Mouse (Mus musculus) E14TG2a.4 (cell line): ENCODE data around the gene Cd28.

Experiments used
- H3K27me3 ChIP-seq: 2 replicates; pipeline ENCODE4 v1.6.1; 2014; ENCODE audit warnings: low read length, control low read depth; ENCODE audit not compliant: insufficient read depth
- H3K36me3 ChIP-seq: 2 replicates; pipeline ENCODE4 v1.6.1; 2014; ENCODE audit warnings: low read length, control low read depth; ENCODE audit not compliant: insufficient read depth
- H3K4me1 ChIP-seq: replicated peaks from 2 replicates; pipeline ENCODE4 v1.6.1; 2014; ENCODE audit warnings: low read depth, low read length, control low read depth
- H3K4me3 ChIP-seq: replicated peaks from 2 replicates; pipeline ENCODE4 v1.5.1; 2014; ENCODE audit warnings: mild to moderate bottlenecking, low read length
- H3K9me3 ChIP-seq: 2 replicates; pipeline ENCODE4 v1.6.1; 2014; ENCODE audit warnings: low read length, control low read depth
- CTCF ChIP-seq: conservative IDR thresholded peaks from 2 replicates; pipeline ENCODE4 v1.5.1; 2014; ENCODE audit warnings: low read length
- NANOG ChIP-seq: IDR thresholded peaks from 2 replicates; pipeline ENCODE4 v1.6.1; 2014; ENCODE audit warnings: borderline replicate concordance, low read length, mixed read lengths
- POU5F1 ChIP-seq: IDR thresholded peaks from 2 replicates; pipeline ENCODE4 v1.6.1; 2014; ENCODE audit warnings: low read length, borderline replicate concordance

The Cd28 gene

DNA sequence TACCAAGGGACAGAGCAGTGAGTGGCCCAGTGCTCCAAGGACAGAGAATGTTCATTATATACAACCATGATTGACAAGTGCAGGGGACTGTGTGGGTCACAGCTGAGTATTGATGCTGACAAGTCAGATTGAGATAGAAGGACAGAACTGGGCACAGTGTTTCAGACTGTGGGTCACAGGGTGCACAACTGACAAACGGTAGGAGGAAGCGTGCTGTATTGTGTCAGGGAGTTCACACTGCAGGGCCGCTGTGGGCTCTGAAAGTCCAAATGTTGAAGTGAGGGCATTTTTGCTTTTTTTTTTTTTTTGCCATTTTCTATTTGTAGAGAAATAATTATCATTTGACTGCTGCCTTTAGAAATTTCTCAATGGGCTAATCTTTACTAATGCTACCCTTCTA is 3.4 kb upstream of the Cd28 start:
- Histone ChIP-seq H3K4me3 (no peak overlapping the region), H3K4me1 (no peaks in the 10 kb centered on the region), H3K27me3 (no peaks in the 10 kb centered on the region), H3K36me3 (no peaks in the 10 kb centered on the region), H3K9me3 (no peaks in the 10 kb centered on the region)
- TF ChIP-seq CTCF = no peak
- TF ChIP-seq POU5F1 = no peak
- TF ChIP-seq NANOG = no peak

DNA sequence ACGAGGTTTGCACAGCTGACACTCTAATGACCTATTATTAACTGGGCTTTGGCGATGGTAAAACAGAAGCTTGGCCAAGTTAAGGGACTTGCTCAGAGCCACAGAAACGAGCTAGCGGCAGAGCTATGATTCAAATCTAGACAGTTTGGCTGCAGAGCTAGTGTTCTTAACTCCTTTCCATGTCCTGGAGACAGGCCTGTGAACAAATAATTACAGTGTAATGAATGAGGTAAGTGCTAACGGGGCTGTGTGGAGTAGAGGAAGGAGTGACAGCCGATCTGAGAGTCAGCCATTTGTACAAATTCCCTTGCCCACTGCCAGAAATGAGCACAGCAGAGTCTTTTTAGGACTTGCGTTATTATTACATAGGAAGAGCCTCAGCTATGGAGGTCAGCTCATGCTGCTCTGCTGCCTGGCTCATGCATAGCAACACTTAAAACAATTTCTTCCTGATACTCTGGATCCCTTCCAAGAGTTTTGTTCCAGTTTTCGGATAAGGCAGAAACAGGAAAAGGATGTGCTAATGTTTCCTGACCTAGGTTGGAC is 876 bp upstream of the Cd28 start:
- Histone ChIP-seq H3K4me1 (no peaks in the 10 kb centered on the region), H3K36me3 (no peaks in the 10 kb centered on the region), H3K9me3 (peaks cover 9% of the 10 kb centered on the region), H3K4me3 (no peak overlapping the region), H3K27me3 (no peaks in the 10 kb centered on the region)
- TF ChIP-seq CTCF (no peak), NANOG (no peak), POU5F1 (no peak)

DNA sequence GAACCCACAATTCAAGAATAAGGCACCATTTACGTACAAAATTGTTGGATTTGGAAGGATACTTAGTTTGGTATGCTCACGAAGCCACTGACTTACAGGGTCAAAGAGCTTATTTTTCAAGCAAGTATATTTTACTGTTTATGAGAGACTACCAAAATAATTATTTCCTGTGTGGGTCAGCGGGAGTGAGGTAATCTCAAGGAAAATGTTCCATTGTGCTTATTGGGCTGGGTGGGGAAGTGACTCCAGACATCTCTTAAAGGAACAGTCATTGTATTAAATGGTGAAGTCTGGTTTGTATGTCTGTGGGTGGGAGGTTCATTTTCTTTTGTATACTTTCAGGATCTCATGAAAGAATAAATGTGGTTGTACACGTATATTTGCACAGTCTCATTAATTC is 2.0 kb downstream of the Cd28 start:
- TF ChIP-seq NANOG (no peak), CTCF (no peak), POU5F1 (no peak)
- Histone ChIP-seq H3K4me1 (no peaks in the 10 kb centered on the region), H3K4me3 (no peak overlapping the region), H3K36me3 (no peaks in the 10 kb centered on the region), H3K9me3 (peaks cover 35% of the 10 kb centered on the region), H3K27me3 (no peaks in the 10 kb centered on the region)

DNA sequence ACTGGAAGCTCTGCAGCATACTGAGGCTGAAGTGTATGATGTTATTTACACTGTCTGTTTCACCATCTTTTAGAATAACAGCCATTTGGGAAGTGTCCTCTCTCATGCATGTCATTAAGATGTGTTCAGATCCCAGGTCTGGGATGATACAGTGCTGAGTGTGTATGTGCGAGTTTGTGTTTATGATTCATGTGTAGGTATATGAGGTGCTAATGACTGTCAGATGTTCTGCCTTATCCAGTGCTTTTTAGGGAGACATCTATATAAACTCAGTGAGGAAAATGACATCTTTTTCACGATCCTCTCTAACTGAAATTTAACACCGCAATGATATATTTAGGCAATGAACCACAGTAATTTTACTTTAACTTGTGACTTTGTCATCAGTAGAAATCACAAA is 7.0 kb downstream of the Cd28 start:
- Histone ChIP-seq H3K9me3 (peaks cover 47% of the 10 kb centered on the region), H3K36me3 (no peaks in the 10 kb centered on the region), H3K27me3 (no peaks in the 10 kb centered on the region), H3K4me1 (no peaks in the 10 kb centered on the region), H3K4me3 (no peak overlapping the region)
- no peak for TF ChIP-seq NANOG
- no peak for TF ChIP-seq POU5F1
- no peak for TF ChIP-seq CTCF

DNA sequence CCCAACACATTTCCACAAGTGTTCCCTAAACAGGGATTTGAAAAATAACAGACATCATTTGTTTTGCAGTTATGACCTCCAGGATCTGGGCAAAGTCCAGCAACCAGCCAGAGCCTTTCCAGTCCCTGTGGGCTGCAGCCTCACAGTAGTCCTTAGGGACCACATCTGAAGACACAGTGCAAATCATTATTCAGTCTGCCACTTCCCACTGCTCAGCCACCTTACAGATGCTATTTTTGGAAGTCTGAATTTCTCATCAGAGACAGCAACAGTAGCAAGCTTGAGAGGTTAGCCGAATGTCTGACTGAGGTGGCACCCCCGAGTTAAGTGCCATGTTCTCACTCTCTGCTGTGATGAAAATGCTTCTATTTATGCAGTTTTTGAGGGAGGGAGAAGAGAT is 15.3 kb downstream of the Cd28 start:
- no peaks in the 10 kb centered on the region for H3K36me3 ChIP-seq

DNA sequence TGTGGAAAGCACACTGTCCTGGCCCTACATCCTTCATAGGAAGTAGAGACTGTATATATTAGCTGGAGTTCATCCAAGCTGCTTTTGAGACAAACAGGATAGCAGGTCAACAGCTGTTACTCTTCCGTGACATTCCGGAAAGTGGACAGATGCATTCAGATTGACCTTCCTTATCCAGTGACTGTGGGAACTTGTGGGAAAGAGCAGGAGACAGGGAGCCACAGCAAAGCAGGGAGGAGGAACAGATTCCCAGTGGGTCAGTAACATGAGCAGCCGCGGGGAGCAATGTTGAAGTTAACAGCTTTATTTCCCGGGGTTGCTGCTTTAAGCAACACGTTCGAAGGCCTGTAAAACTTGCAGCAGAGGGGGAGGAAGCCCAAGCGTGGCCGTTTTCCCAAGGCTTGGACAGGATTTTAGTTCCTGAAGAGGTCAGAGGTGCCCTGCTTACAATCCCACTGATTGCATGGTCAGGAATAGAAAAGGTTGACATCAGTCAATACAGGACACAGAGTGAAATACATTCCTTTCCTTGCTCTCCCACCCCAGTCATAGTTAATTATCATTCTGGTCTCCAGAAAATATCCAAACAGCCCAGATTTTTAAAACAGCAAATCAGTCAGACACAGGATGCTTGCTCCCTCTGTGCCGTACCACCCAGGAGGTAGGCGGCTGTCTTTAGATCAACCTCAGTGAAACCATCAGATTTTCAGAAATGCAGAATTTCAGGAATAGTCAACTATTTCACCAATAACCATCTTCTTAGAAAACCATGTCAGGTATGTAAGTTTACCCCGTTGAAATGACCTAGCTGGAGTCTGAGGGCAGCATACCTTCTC is 18.7 kb downstream of the Cd28 start:
- peaks cover 37% of the 10 kb centered on the region for H3K9me3 ChIP-seq
- H3K36me3 ChIP-seq = no peaks in the 10 kb centered on the region
- TF ChIP-seq POU5F1 = no peak
- TF ChIP-seq CTCF = no peak
- TF ChIP-seq NANOG = no peak
- H3K4me1 ChIP-seq = no peaks in the 10 kb centered on the region
- no peaks in the 10 kb centered on the region for H3K27me3 ChIP-seq
- no peak overlapping the region for H3K4me3 ChIP-seq

More for the DNA sequence above, 15.3 kb downstream of the Cd28 start:
- Histone ChIP-seq H3K27me3 (no peaks in the 10 kb centered on the region), H3K4me1 (no peaks in the 10 kb centered on the region), H3K9me3 (peaks cover 30% of the 10 kb centered on the region), H3K4me3 (no peak overlapping the region)
- TF ChIP-seq NANOG (no peak), CTCF (no peak), POU5F1 (no peak)

DNA sequence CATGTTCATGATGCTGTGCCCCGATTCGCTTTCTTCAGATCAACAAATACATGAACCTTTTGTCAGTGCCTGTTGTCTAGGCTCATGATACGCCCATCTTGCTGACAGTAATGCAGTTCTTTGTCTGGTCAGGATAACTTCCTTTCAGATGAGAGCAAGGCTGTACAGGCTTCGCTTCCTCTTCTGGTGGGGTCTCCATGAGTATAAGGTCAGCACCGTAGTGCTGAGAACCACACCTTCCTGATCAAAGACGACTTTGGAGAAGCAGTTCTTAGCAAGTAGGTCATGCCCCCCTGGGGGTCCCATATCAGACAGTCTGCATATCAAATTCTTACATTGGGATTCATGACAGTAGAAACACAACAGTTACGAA is 19.3 kb downstream of the Cd28 start:
- no peaks in the 10 kb centered on the region for H3K36me3 ChIP-seq
- no peaks in the 10 kb centered on the region for H3K4me1 ChIP-seq
- no peak overlapping the region for H3K4me3 ChIP-seq
- peaks cover 37% of the 10 kb centered on the region for H3K9me3 ChIP-seq
- TF ChIP-seq NANOG (no peak), CTCF (no peak), POU5F1 (no peak)
- H3K27me3 ChIP-seq = no peaks in the 10 kb centered on the region

DNA sequence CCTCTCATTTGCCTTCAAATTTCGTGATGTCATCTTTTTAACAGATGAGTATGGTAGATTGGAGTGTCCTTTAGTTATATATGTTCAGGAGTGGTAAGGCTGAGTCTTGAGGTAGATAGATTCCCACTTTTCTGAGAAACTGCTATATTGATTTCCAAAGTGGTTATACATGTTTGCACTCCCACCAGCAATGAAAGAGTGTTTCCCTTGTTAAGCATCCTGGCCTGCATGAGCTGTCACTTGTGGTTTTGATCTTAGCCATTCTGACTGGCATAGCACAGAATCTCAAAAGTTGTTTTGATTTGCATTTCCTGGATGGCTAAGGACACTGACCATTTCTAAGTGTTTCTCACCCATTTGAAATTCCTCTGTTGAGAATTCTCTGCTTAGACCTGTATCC is 27.7 kb downstream of the Cd28 start:
- TF ChIP-seq CTCF = no peak
- Histone ChIP-seq H3K4me3 (no peak overlapping the region), H3K4me1 (no peaks in the 10 kb centered on the region), H3K36me3 (no peaks in the 10 kb centered on the region), H3K27me3 (no peaks in the 10 kb centered on the region), H3K9me3 (peaks cover 1% of the 10 kb centered on the region; the same call in 1 of the 2 replicates)
